Mouse (Mus musculus): ENCODE results near the gene Vwa3a.

- TF ChIP-seq CTCF (IDR thresholded peaks at IDR 0.05) (no peak), EP300 (IDR thresholded peaks at IDR 0.05) (no peak)
These were observed 95.8 kb downstream of the Vwa3a start for GRCm38 (mm10) chr7:120834863-120835372.

Measured in lung, postnatal 0 days (tissue).